In the genomic region with DNA sequence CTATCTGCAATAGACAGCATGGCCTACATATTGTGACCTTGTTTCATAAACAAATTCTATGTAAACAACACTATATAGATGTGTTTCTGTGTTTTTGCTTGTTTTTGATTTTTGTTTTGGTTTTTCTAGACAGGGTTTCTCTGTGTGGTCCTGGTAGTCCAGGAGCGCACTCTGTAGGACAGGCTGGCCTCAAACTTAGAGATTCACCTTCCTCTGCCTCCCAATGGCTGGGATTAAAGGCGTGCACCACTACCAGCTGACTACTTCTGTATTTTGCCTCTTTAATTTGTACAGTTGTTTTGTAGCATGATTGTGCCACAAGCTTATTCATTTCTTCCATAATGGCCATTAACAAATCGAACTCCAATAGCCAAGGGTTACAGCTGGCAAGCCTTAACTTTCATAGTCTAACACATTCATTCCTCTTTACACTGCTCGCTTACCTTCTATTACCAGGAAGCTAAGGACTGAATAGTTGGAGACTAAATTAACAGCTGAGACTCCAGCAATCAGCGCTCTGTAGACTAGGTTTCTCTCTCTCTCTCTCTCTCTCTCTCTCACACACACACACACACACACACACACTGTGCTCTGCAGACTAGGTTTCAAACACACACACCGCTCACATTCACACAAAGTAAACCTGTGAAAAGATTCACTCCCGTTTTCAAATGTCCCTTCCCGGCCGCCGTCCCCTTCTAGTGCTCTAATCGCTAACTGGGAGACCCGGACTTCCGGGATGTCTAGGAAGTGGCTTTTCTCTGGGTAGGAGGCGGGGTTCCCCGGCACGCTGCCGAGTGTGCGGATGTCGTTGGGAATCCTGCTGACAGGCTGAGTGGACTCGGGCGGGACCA, we compare ENCODE assay signal across 8 mouse cellular contexts. TPM values are rescaled to one million over a fixed set of nuclear protein-coding genes. Genes with fewer than 3 reads are reported as not detected.
DNase-seq lines count a peak whose midpoint lies in the region; ATAC-seq and TF ChIP-seq lines count a peak whose summit lies in the region.

Vps33b (plus strand) TSS at position 753 of the 854 bp plus-strand sequence.

- CTCF ChIA-PET in Patski (lab: Charles Lee) = interaction anchor here (0.7 to 1.9 kb wide), 5 partner anchors 14 to 135 kb away, joined by 3 to 5 read pairs (median 3); partner anchors contain the start of gene Ttll13

- ATAC-seq in Patski = peak; percentile 76
- peak; percentile 94 for ATAC-seq in hindbrain, embryonic 14.5 days (ENCODE audit: low FRiP score)

- peak within 1 kb of the TSS; percentile 94 for H3K4me2 ChIP-seq in hindbrain, embryonic 14.5 days (replicated peaks)

- DNase-seq in Patski (ENCODE audit: low read depth, low spot score) = peak; percentile 69
- peak; percentile 98 to 100 for DNase-seq in cerebellum, postnatal 14 days
- DNase-seq in frontal cortex, postnatal 25 days (ENCODE audit: low spot score in 2 of 2) = peak; percentile 94 to 95
- peak; percentile 91 for DNase-seq in hindbrain, embryonic 14.5 days (ENCODE audit: low spot score)
- DNase-seq in layer of hippocampus, postnatal 36 days = peak; percentile 92 to 94
- DNase-seq in lung, postnatal 36 days = peak; percentile 99
- DNase-seq in retina, postnatal 1 day = peak; percentile 98
- DNase-seq in urinary bladder, adult 18-20 months (ENCODE audit: low spot score in 2 of 2) = peak; percentile 92

- H3K36me3 ChIP-seq in hindbrain, embryonic 14.5 days (replicated peaks; ENCODE audit: control insufficient read depth, insufficient read depth) = peaks cover 58% of the 10 kb centered on the region

- H3K27ac ChIP-seq in hindbrain, embryonic 14.5 days = peak within 1 kb of the TSS; percentile 77

- peak within 1 kb of the TSS; percentile 84 for H3K9ac ChIP-seq in hindbrain, embryonic 14.5 days

- no peaks in the 10 kb centered on the region for H3K27me3 ChIP-seq in Patski
- no peaks in the 10 kb centered on the region for H3K27me3 ChIP-seq in hindbrain, embryonic 14.5 days (ENCODE audit: control insufficient read depth, insufficient read depth, low read length)

- peaks cover 28% of the 10 kb centered on the region for H3K4me1 ChIP-seq in hindbrain, embryonic 14.5 days (replicated peaks; ENCODE audit: control insufficient read depth, insufficient read depth, low read length)

- no peak for TF ChIP-seq CTCF in Patski (IDR thresholded peaks at IDR 0.05)

- POLR2A ChIA-PET in Patski (lab: Charles Lee) = interaction anchor here (0.7 to 2.0 kb wide), 2 partner anchors 10 to 107 kb away, joined by 5 read pairs; no protein-coding TSS in a partner anchor

- H3K9me3 ChIP-seq in hindbrain, embryonic 14.5 days (ENCODE audit: control insufficient read depth, low read length) = peaks cover 3% of the 10 kb centered on the region

- in situ Hi-C loops in Patski (cut with MboI; ENCODE audit: low pct_unique_long_range_greater_than_20kb) = no loop called here

- 5% methylated on average over 21 of the region's 21 CpGs for WGBS in hindbrain, embryonic 14.5 days

- peak within 1 kb of the TSS; percentile 78 for H3K4me3 ChIP-seq in hindbrain, embryonic 14.5 days (replicated peaks; ENCODE audit: low read length)

RNA-seq across cellular contexts. Expression of gene Vps33b, which starts in this region (rescaled TPM):
- polyA plus RNA-seq in Patski (2021) = 24.6 TPM
- 22.0 and 26.5 TPM in 2 replicates for polyA plus RNA-seq in hindbrain, embryonic 14.5 days (2014; fragmentation: Nextera tagmentation; extraction: Ambion mirVana)
- total RNA-seq in layer of hippocampus, postnatal 36 days (2021) = 10 to 100 TPM; 21.6 to 24.3 TPM

Comparison
In these comparisons a context has a peak if more than half of its experiments do, and no peak if none do; other contexts are left out.
1. Peak in every context shown above with its lines: DNase-seq, ATAC-seq, H3K4me3 ChIP-seq and H3K27ac ChIP-seq.